Mouse (Mus musculus) thymus, adult 2 months (tissue): ENCODE measurements around the gene Gm29094.
"Not testable (repeated sequence)": the region's sequence is repeated elsewhere in the genome, so short reads cannot be mapped to it uniquely, and the experiment has no call there.

Source experiments
- CTCF ChIP-seq: fragments of 200-500 bp; IDR thresholded peaks from 2 replicates; pipeline ENCODE4 v1.5.1; 2012; ENCODE audit warnings: mild to moderate bottlenecking, control low read depth, low read length, moderate library complexity, borderline replicate concordance; ENCODE audit not compliant: control insufficient read depth, poor library complexity, insufficient read depth; ENCODE audit errors: extremely low read depth
- POLR2A ChIP-seq: fragments of 200-500 bp; IDR thresholded peaks from 2 replicates; pipeline ENCODE4 v1.6.1; 2012; ENCODE audit warnings: mild to moderate bottlenecking, low read length, control low read depth, moderate library complexity; ENCODE audit not compliant: control insufficient read depth, poor library complexity, insufficient read depth; ENCODE audit errors: extremely low read depth

GRCm38 (mm10) chr9:89179469-89179868, 19.7 kb upstream of the Gm29094 start:
- TF ChIP-seq CTCF, POLR2A: not testable (repeated sequence)
